Mouse (Mus musculus) liver, embryonic 11.5 days (tissue): ENCODE results near the gene Gpx4. TPM values are rescaled to one million over a fixed set of nuclear protein-coding genes. Genes with fewer than 3 reads are reported as not detected.
A peak's percentile ranks its signal among the peaks of the same experiment; 100 is the strongest.
"Not testable (repeated sequence)": the region's sequence is repeated elsewhere in the genome, so short reads cannot be mapped to it uniquely, and the experiment has no call there.

Source experiments
- ATAC-seq: fragments of 200-750 bp; cut with Nextera tagmentation; replicated peaks from 2 replicates; pipeline ENCODE4 v1.8.0; 2017; ENCODE audit warnings: moderate number of reproducible peaks, mild to moderate bottlenecking, moderate TSS enrichment, moderate library complexity; ENCODE audit not compliant: low FRiP score
- DNase-seq: peaks from one replicate; pipeline ENCODE4 v3.0.0-alpha.2; 2017; ENCODE audit warnings: low spot score
- H3K27ac ChIP-seq: fragments of 300-500 bp; sonication (generic); 2 replicates; pipeline ENCODE4 v1.5.1; 2014; ENCODE audit warnings: mild to moderate bottlenecking, low read depth, low read length, control low read depth
- H3K27me3 ChIP-seq: fragments of 300-500 bp; sonication (generic); replicated peaks from 2 replicates; pipeline ENCODE4 v1.6.1; 2014; ENCODE audit warnings: low read length, mixed read lengths; ENCODE audit not compliant: control insufficient read depth, insufficient read depth
- H3K36me3 ChIP-seq: fragments of 300-500 bp; sonication (generic); 2 replicates; pipeline ENCODE4 v1.6.1; 2014; ENCODE audit warnings: mild to moderate bottlenecking, low read length, moderate library complexity, mixed read lengths; ENCODE audit not compliant: control insufficient read depth, insufficient read depth
- H3K4me1 ChIP-seq: fragments of 300-500 bp; sonication (generic); replicated peaks from 2 replicates; pipeline ENCODE4 v1.6.1; 2014; ENCODE audit warnings: low read length, mixed read lengths; ENCODE audit not compliant: control insufficient read depth, insufficient read depth
- H3K4me2 ChIP-seq: fragments of 300-500 bp; sonication (generic); 2 replicates; pipeline ENCODE4 v1.6.1; 2014; ENCODE audit warnings: mild to moderate bottlenecking, control low read depth, moderate library complexity
- H3K4me3 ChIP-seq: fragments of 300-500 bp; sonication (generic); 2 replicates; pipeline ENCODE4 v1.5.1; 2014; ENCODE audit warnings: low read depth, low read length, control low read depth
- H3K9ac ChIP-seq: fragments of 300-500 bp; sonication (generic); 2 replicates; pipeline ENCODE4 v1.6.1; 2014; ENCODE audit warnings: low read depth, low read length, control low read depth
- H3K9me3 ChIP-seq: fragments of 300-500 bp; sonication (generic); 2 replicates; pipeline ENCODE4 v1.6.1; 2016; ENCODE audit warnings: low read length, inconsistent platforms, mixed read lengths; ENCODE audit not compliant: control insufficient read depth
- WGBS: fragments of 180-500 bp; shearing (Covaris S2); extraction: QIAGEN DNeasy Blood & Tissue Kit; methylation state at CpG from one replicate; pipeline ENCODE4 v1.1.7; 2014; 5-methylcytosine and 5-hydroxymethylcytosine counted together
- polyA plus RNA-seq: library from polyadenylated mRNA; unstranded; fragments of >200 nt; fragmentation: Nextera tagmentation; extraction: Ambion mirVana; gene quantifications from 2 replicates; pipeline ENCODE4 v1.2.1, GENCODE M21; 2014

The Gpx4 gene
- polyA plus RNA-seq, 1 experiment from 2014 or later = 762 TPM

DNA sequence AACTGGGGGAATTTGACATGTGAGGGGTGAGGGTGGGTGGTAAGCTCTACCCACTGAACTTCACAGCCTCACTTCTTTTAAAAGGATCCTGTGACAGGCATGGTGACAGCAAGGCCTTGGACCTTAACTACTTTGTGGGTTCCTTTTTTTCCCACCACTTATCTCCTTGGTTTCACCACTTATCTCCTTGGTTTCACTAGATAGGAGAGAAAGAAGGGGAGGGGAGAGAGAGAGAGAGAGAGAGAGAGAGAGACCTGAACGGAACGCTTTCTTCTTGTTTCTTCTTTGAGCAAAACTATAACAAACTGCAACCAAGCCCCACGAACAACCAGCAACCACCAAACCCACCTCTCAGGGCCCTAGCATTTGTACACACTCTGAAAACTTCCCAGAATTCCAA, 1.9 kb downstream of the Gpx4 start:
- H3K4me1 ChIP-seq = peaks cover 45% of the 10 kb centered on the region
- H3K4me2 ChIP-seq = no peak overlapping the region
- no peak for DNase-seq
- H3K27ac ChIP-seq = peak overlapping the region; percentile 32; the same call in 1 of the 2 replicates
- no peaks in the 10 kb centered on the region for H3K9me3 ChIP-seq
- no peak overlapping the region for H3K4me3 ChIP-seq
- ATAC-seq = no peak
- no peaks in the 10 kb centered on the region for H3K27me3 ChIP-seq
- WGBS = 39% methylated on average over 3 of the region's 3 CpGs
- no peaks in the 10 kb centered on the region for H3K36me3 ChIP-seq
- peak overlapping the region; percentile 2 for H3K9ac ChIP-seq

DNA sequence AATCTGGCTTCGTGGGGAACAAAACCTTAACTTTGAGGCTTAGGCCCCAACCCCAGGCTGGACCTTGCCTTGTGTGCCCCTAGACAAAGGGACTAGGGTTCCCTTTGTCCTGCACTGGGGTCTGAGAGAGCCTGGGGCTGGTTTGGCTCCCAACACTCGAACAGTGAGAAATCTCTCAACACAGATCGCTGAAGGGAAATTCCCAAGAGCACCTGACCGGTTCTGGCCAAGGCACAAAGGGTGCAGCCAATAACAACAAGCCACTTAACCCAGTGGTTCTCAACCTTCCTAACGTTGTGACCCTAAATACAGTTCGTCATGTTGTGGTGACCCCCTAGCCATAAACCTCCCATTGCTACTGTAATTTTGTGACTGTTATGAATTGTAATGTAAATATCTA, 3.3 kb downstream of the Gpx4 start:
- H3K27ac ChIP-seq = peak overlapping the region; percentile 41; the same call in 1 of the 2 replicates
- no peak for ATAC-seq
- H3K9me3 ChIP-seq = no peaks in the 10 kb centered on the region
- H3K36me3 ChIP-seq = peaks cover under 1% of the 10 kb centered on the region; the same call in 1 of the 2 replicates
- H3K4me1 ChIP-seq = peaks cover 49% of the 10 kb centered on the region
- H3K27me3 ChIP-seq = no peaks in the 10 kb centered on the region
- DNase-seq = no peak
- no peak overlapping the region for H3K4me3 ChIP-seq
- no peak overlapping the region for H3K9ac ChIP-seq
- H3K4me2 ChIP-seq = no peak overlapping the region
- WGBS = 60% methylated on average over 6 of the region's 6 CpGs

DNA sequence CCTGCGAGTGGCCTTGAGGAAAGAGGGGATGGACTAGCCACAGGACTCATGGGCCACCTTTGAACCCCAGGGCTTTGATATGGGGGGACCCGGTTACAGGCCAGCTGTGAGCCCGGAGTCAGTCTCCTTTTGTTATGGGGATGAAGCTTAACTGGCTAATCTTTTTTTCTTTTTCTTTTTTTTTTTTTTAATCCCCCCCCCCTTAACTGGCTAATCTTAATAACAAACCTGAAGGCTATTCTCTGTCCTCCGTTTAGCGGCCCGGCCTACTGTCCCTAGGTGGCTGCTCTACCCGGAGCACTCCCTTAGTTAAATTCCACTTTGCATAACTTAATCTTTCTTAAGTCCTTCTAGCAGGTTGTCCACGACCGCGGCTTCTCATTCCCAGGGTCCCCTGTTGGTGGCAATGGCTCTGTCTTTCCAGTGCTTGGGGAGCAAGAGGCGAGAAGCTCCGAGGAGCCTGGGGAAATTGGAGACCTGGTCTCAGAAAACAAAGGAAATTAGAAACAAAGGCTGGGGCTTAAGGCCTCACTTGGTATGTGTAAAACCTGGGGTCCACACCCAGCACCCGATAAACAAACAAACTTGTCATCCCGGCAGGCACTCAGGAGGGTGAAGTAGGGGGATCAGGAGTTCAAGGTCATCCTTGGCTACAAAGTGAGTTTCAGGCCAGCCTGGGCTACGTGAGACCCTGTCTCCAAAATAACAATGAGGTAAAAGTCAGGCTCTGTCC, 4.1 kb downstream of the Gpx4 start:
- peaks cover 7% of the 10 kb centered on the region; the same call in 1 of the 2 replicates for H3K36me3 ChIP-seq
- peaks cover 55% of the 10 kb centered on the region for H3K4me1 ChIP-seq
- peak overlapping the region; percentile 99 for H3K27ac ChIP-seq
- peak overlapping the region; percentile 31; the same call in 1 of the 2 replicates for H3K9ac ChIP-seq
- no peak overlapping the region for H3K4me3 ChIP-seq
- ATAC-seq (no peak), DNase-seq (no peak)
- H3K27me3 ChIP-seq = no peaks in the 10 kb centered on the region
- 48% methylated on average over 15 of the region's 15 CpGs for WGBS
- H3K9me3 ChIP-seq = no peaks in the 10 kb centered on the region
- no peak overlapping the region; the same call in none of the 2 replicates for H3K4me2 ChIP-seq

DNA sequence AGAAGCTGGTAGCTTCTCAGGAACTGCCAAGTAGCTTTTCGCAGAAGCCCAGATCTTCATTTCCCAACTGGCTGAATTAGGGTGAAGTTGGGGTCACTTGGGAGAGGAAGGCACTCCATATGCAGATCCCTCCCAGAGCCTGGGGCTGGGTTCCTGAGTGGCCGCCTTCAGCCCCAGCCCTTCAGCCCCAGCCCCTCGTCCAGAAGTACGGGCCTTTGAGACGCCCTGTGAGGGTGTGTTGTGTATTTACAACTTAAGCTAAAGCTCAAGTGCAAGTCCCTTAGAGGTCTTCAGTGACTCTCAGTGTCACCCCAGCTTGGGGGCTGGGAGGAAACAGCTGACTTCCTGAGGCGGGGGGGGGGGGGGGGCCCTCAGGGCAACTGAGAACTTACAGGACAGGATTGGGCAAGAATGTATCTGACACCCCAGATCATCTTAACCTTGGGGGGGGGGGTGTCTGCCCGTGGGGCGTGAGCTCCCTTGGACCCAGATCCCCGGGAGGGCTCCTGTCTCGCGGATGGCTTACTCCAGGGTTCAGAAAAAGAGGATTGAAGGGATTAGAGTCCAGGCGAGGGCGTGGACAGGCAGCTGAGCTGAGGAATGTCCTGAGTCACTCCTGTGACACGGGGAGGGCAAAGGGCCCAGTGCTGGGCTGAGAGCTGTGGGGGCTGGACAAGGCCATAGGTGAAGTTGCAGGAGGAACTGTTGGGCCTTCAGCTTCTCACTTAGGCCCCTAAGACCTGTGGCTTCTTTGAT, 4.8 kb downstream of the Gpx4 start:
- Histone ChIP-seq H3K36me3 (peaks cover 11% of the 10 kb centered on the region), H3K27me3 (no peaks in the 10 kb centered on the region), H3K9ac (peak overlapping the region; percentile 31), H3K4me2 (peak overlapping the region; percentile 96; the same call in 1 of the 2 replicates), H3K9me3 (no peaks in the 10 kb centered on the region), H3K4me3 (0 out of 2 replicates have a peak overlapping the region, but pooled peaks have one; percentile 5), H3K27ac (peak overlapping the region; percentile 99), H3K4me1 (peaks cover 55% of the 10 kb centered on the region)
- DNase-seq = peak; percentile 63
- no peak for ATAC-seq
- 34% methylated on average over 13 of the region's 14 CpGs for WGBS

DNA sequence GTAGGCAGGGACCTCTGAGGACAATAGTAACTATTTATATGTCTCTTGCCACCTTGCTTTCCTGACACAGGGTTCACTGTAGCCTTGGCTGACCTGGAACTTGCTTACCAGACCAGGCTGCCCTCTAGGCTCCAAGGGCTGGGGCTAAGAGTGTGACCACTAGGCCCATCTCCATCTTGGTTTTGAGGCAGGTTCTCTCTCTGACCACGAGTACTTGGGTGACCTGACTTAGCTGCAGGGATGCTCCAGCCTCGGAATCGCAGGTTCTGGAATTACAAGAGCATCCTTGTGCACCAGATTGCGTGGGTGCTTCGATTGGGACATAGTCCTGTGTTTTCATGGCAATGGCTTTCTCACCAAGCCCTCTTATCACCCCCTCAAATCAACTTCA, 5.4 kb downstream of the Gpx4 start:
- 75% methylated on average over 5 of the region's 5 CpGs for WGBS
- DNase-seq (no peak), ATAC-seq (no peak)
- peak overlapping the region; percentile 99 for H3K27ac ChIP-seq
- H3K4me2 ChIP-seq = peak overlapping the region; percentile 96
- H3K9ac ChIP-seq = peak overlapping the region; percentile 31
- H3K36me3 ChIP-seq = peaks cover 16% of the 10 kb centered on the region
- H3K27me3 ChIP-seq = no peaks in the 10 kb centered on the region
- H3K4me1 ChIP-seq = peaks cover 55% of the 10 kb centered on the region
- no peak overlapping the region for H3K4me3 ChIP-seq
- H3K9me3 ChIP-seq = no peaks in the 10 kb centered on the region

DNA sequence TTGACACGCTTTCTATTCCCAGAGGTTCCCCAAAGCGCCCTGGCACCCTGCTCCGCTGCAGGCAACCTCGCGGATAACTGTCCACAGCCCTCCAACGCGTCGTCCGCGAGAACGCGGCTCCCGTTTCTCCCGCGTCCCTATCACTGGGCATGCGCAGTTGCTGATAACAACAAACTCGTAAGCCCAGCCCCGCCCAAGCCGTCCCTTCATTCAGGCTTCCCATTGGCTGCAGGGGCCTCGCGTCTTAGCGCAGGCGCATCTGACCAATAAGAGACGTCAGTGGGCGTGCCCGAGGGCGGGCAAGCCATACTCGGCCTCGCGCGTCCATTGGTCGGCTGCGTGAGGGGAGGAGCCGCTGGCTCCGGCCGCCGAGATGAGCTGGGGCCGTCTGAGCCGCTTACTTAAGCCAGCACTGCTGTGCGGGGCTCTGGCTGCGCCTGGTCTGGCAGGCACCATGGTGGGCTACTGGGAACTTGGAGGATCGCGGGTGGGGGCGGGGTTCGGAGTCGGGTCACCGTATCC, 6.4 kb downstream of the Gpx4 start:
- H3K4me2 ChIP-seq = peak overlapping the region; percentile 96
- H3K4me1 ChIP-seq = peaks cover 50% of the 10 kb centered on the region
- ATAC-seq (peak; percentile 92), DNase-seq (peak; percentile 98)
- peak overlapping the region; percentile 99 for H3K27ac ChIP-seq
- H3K9ac ChIP-seq = peak overlapping the region; percentile 99
- H3K4me3 ChIP-seq = peak overlapping the region; percentile 98
- H3K36me3 ChIP-seq = peaks cover 25% of the 10 kb centered on the region
- WGBS = under 1% methylated on average over 47 of the region's 47 CpGs
- H3K9me3 ChIP-seq = no peaks in the 10 kb centered on the region
- no peaks in the 10 kb centered on the region for H3K27me3 ChIP-seq

DNA sequence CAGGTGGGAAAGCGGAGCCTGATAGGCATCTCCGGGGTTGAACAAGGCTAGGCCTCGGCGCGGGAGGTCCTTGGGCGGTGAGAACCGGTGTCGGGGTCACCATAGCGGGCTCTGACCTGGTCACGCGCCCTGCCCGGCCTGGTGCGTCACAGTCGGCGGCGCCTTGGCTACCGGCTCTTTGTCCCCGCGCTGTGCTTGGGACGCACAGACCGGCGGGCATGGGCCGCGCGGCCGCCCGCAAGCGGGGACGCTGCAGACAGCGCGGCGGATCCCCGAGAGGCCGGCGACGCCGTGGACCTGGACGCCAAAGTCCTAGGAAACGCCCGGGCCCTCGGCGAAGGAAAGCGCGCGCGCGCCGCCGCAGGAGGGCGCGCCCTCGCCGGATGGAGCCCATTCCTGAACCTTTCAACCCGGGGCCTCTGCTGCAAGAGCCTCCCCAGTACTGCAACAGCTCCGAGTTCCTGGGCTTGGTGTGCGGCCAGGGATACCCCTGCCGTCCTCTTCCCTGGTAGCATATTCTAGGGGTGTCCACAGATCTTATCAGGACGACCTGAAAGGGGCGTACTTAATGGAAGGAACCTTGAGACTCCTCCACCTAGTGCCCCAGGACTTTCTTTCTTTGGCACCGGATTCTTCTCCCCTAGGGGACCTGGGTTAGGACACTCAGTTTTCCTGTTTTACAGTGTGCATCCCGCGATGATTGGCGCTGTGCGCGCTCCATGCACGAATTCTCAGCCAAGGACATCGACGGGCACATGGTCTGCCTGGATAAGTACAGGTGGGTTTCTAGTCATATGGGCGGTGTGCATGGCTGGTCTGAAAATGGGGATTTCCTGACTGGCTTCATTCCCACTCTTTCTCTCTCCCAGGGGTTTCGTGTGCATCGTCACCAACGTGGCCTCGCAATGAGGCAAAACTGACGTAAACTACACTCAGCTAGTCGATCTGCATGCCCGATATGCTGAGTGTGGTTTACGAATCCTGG, 7.2 kb downstream of the Gpx4 start:
- no peaks in the 10 kb centered on the region for H3K27me3 ChIP-seq
- H3K9ac ChIP-seq = peak overlapping the region; percentile 99
- peak; percentile 50 for ATAC-seq
- WGBS = 2% methylated on average over 77 of the region's 77 CpGs
- peak; percentile 81 for DNase-seq
- peak overlapping the region; percentile 96 for H3K4me2 ChIP-seq
- peak overlapping the region; percentile 98 for H3K4me3 ChIP-seq
- no peaks in the 10 kb centered on the region for H3K9me3 ChIP-seq
- peaks cover 43% of the 10 kb centered on the region for H3K4me1 ChIP-seq
- H3K27ac ChIP-seq = peak overlapping the region; percentile 99
- H3K36me3 ChIP-seq = peaks cover 29% of the 10 kb centered on the region

DNA sequence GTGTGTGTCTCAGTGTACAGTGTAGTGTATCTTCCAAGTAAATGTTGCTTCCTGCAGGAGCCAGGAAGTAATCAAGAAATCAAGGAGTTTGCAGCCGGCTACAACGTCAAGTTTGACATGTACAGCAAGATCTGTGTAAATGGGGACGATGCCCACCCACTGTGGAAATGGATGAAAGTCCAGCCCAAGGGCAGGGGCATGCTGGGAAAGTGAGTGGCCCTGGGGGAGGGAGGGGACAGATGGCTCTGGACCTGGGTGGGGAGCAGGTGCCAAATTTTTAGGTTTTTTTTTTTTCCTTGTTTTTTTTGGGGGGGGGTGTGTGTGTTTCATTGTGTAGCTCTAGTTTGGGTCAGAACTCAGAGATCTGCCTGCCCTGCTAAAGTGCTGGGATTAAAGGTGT, 7.9 kb downstream of the Gpx4 start:
- H3K27ac ChIP-seq = not testable (repeated sequence)

More for the DNA sequence above, 7.9 kb downstream of the Gpx4 start:
- H3K4me2 ChIP-seq = peak overlapping the region; percentile 96
- H3K4me1 ChIP-seq = peaks cover 40% of the 10 kb centered on the region
- not testable (repeated sequence) for DNase-seq, H3K9me3 ChIP-seq, H3K27me3 ChIP-seq, ATAC-seq
- H3K36me3 ChIP-seq = peaks cover 33% of the 10 kb centered on the region
- H3K9ac ChIP-seq = peak overlapping the region; percentile 99
- 21% methylated on average over 3 of the region's 3 CpGs for WGBS
- H3K4me3 ChIP-seq = peak overlapping the region; percentile 98
